Mouse (Mus musculus): ENCODE measurements at regions not wholly inside any gene's neighbourhood (a gene's known extent, or its start where the extent isn't known, plus 50 kb on each side); places are given as distances from the start of the nearest gene placed in this dataset.

DNA sequence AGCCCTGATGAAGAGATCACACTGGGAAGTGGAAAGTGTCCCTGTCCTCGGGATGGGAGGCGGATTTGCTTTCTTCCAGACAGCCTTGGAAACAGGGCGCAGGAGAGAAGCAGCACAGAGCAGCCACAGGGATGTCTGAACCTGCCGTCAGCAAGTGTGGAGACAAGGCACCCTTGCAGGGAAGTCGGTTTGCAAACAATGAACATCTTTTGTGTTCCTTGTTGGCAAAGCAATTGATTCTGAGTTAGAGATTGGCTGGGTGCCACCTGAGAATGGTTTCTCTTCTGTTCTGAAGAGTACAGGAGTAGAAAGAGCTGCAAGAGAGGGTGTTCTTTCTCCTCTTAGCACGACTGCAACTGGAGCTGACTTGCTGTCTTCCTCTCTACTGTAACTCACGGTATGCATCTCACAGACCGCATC is 318.6 kb upstream of the Id4 start:
- TF ChIP-seq POLR2A (IDR thresholded peaks at IDR 0.05; ENCODE audit: borderline replicate concordance, extremely low read depth, low read depth, low read length): no peak
- TF ChIP-seq CTCF (IDR thresholded peaks at IDR 0.05; ENCODE audit: insufficient read depth, low read length): no peak
